8 mouse cellular contexts compared by ENCODE assay signal in genomic region chr19:44882552-44883024, GRCm38 (mm10). TPM values are rescaled to one million over a fixed set of nuclear protein-coding genes. Genes with fewer than 3 reads are reported as not detected.
DNase-seq lines count a peak whose midpoint lies in the region; ATAC-seq lines count a peak whose summit lies in the region.

No protein-coding gene starts in this region.

- peak; percentile 37 to 47 for DNase-seq in layer of hippocampus, postnatal 10 days (ENCODE audit: low spot score in 2 of 2)
- DNase-seq in layer of hippocampus, postnatal 36 days, result no peak
- peak; percentile 41 to 50 for DNase-seq in cerebellum, postnatal 36 days
- DNase-seq in heart, adult 18-20 months, result peak; percentile 62 to 68
- peak; percentile 48 for DNase-seq in kidney, adult 11 months
- DNase-seq in lung, postnatal 36 days, result peak; percentile 5
- DNase-seq in thymus, postnatal 4 days, result no peak

- no peak for ATAC-seq in granulocyte monocyte progenitor cell, adult 5-6 weeks (replicated peaks; ENCODE audit: poor library complexity, severe bottlenecking)

RNA-seq across cellular contexts. Expression of gene Slf2, which starts 48.4 kb away (rescaled TPM):
- 10 to 100 TPM; 32.4 to 35.3 TPM for total RNA-seq in layer of hippocampus, postnatal 10 days (2021)
- total RNA-seq in layer of hippocampus, postnatal 36 days (2021), result 10 to 100 TPM; 39.5 to 46.2 TPM
- total RNA-seq in heart, adult 18-20 months (2021), result 10 to 100 TPM; 22.8 to 23.7 TPM
- total RNA-seq in granulocyte monocyte progenitor cell, adult 5-6 weeks (2014; fragmentation: Nextera tagmentation), result 29.5 and 33.0 TPM in 2 replicates
- total RNA-seq in granulocyte monocyte progenitor cell, adult 5-6 weeks (2017), result 38.5 and 39.6 TPM in 2 replicates

Comparison
In these comparisons a context has a peak if more than half of its experiments do, and no peak if none do; other contexts are left out.
1. DNase-seq: peak in layer of hippocampus, postnatal 10 days (2 of 2), cerebellum, postnatal 36 days (2 of 2), heart, adult 18-20 months (2 of 2), kidney, adult 11 months (single experiment) and lung, postnatal 36 days (single experiment); none in layer of hippocampus, postnatal 36 days (0 of 2) and thymus, postnatal 4 days (single experiment).